ENCODE assay signal across 8 mouse cellular contexts in the genomic region with DNA sequence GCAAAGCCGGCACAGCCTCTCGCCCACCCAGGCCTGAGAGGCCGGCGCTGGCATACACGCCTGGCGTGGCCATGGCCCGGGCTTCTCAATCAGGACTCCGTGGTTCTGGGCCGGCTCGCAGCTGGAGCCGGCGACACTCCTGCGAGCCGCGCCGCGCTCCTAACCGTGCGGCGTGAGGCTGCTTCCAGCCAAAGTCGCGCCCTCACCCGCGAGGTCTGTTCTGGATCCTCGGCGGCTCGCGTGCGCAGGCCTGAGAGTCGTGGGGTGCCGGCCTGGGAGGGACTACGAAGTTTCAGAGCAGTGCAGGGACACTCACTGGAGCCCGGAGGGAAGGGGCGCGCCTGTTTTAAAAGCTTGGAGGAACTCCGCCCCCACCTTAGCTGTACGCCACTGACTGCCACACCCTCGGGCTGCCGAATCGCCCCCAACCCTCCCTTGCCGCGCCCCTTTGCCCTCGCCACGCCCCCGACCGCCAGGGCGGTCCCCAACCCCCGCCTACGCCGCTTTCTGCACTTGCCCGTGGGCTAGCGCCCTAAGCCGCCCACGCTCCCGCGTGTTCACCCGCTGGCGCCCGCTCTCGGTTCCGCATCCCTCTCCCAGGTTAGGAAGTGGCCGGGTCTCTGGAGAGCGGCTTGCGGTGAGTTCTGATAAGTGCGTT. TPM values are rescaled to one million over a fixed set of nuclear protein-coding genes. Genes with fewer than 3 reads are reported as not detected.
A peak's percentile ranks its signal among the peaks of the same experiment; 100 is the strongest.
DNase-seq lines count a peak whose midpoint lies in the region; ATAC-seq lines count a peak whose summit lies in the region.

A gene (minus strand): TSS at position 367 of the 658 bp plus-strand sequence.

- WGBS in forebrain, embryonic 10.5 days: under 1% methylated on average over 65 of the region's 65 CpGs

- H3K27me3 ChIP-seq in forebrain, embryonic 10.5 days (ENCODE audit: poor library complexity, severe bottlenecking): peaks cover 72% of the 10 kb centered on the region

- H3K4me1 ChIP-seq in forebrain, embryonic 10.5 days: peaks cover 23% of the 10 kb centered on the region

- H3K36me3 ChIP-seq in forebrain, embryonic 10.5 days (replicated peaks): no peaks in the 10 kb centered on the region

- intact Hi-C loops in heart, postnatal 14 days (cut with DNase I): no loop called here

- peak within 1 kb of the TSS; percentile 60 for H3K27ac ChIP-seq in forebrain, embryonic 10.5 days

- H3K4me3 ChIP-seq in forebrain, embryonic 10.5 days: peak within 1 kb of the TSS; percentile 77

- peak; percentile 37 for ATAC-seq in CD4-positive, CD25-positive, alpha-beta regulatory T cell, adult 4 months
- peak; percentile 53 for ATAC-seq in megakaryocyte, adult 5-6 weeks (ENCODE audit: poor library complexity, severe bottlenecking)

- H3K9me3 ChIP-seq in forebrain, embryonic 10.5 days: no peaks in the 10 kb centered on the region

- DNase-seq in ZHBTc4 (ENCODE audit: low read depth, low spot score): peak; percentile 96
- peak; percentile 63 for DNase-seq in forebrain, embryonic 10.5 days (ENCODE audit: extremely low spot score, low spot score)
- peak; percentile 56 to 61 for DNase-seq in heart, postnatal 14 days
- peak; percentile 80 to 85 for DNase-seq in kidney, postnatal 4 days
- DNase-seq in right cerebral cortex, postnatal 4 days: peak; percentile 24
- DNase-seq in yolk sac, embryonic 10.5 days (ENCODE audit: low spot score): peak; percentile 82

RNA-seq across cellular contexts. Expression of the gene that starts here (rescaled TPM):
- polyA plus RNA-seq in CD4-positive, CD25-positive, alpha-beta regulatory T cell, adult 4 months (2017; shearing (Covaris generic)): under 1 TPM in 1 of 2 experiments, not detected in 1; 0.41 TPM
- 0.64 and 0.71 TPM in 2 replicates for polyA plus RNA-seq in forebrain, embryonic 10.5 days (2016; fragmentation: Nextera tagmentation; extraction: Ambion mirVana)
- total RNA-seq in heart, postnatal 14 days (2021): under 1 TPM; 0.19 to 0.32 TPM
- 0.16 TPM in 1 of 2 replicates, not detected in the other for total RNA-seq in megakaryocyte, adult 5-6 weeks (2015)
- not detected in 2 replicates for total RNA-seq in megakaryocyte, adult 5-6 weeks (2017)

Comparison
In these comparisons a context has a peak if more than half of its experiments do, and no peak if none do; other contexts are left out.
1. Peak in every context shown above with its lines: DNase-seq, ATAC-seq, H3K4me3 ChIP-seq and H3K27ac ChIP-seq.
2. Peak in ATAC-seq in CD4-positive, CD25-positive, alpha-beta regulatory T cell, adult 4 months; RNA of the gene not detected or under 1 TPM.
3. Peak in DNase-seq, H3K4me3 ChIP-seq and H3K27ac ChIP-seq in forebrain, embryonic 10.5 days; RNA of the gene not detected or under 1 TPM.
4. Peak in DNase-seq in heart, postnatal 14 days; RNA of the gene not detected or under 1 TPM.
5. Peak in ATAC-seq in megakaryocyte, adult 5-6 weeks; RNA of the gene not detected or under 1 TPM.
6. DNase-seq: peak in every context shown above with its lines; median percentile 96 in ZHBTc4; 82 in kidney, postnatal 4 days; 82 in yolk sac, embryonic 10.5 days; 63 in forebrain, embryonic 10.5 days; 58 in heart, postnatal 14 days; 24 in right cerebral cortex, postnatal 4 days.